Mouse (Mus musculus) cerebellum, postnatal 25 days (tissue): ENCODE data around the gene Ppp2r2c.
A peak's percentile ranks its signal among the peaks of the same experiment; 100 is the strongest.

Experiments
- DNase-seq, 2 experiments: peaks; one replicate each; pipeline ENCODE4 v3.0.0; 2021; ENCODE audit warnings: mixed read lengths in 2 of 2

Ppp2r2c gene

GRCm38 (mm10) chr5:36868266-36869090 lies at the start of gene Ppp2r2c:
TSS of gene Ppp2r2c (plus strand) at chr5:36868513.
- peak; percentile 83 to 92 for DNase-seq

GRCm38 (mm10) chr5:36819742-36820141 lies 48.6 kb upstream of the Ppp2r2c start:
- DNase-seq = no peak

- peak; percentile 69 to 82 for DNase-seq
Observed at GRCm38 (mm10) chr5:36820142-36820541, 48.2 kb upstream of the Ppp2r2c start.

GRCm38 (mm10) chr5:36822907-36823306 lies 45.4 kb upstream of the Ppp2r2c start:
- DNase-seq = no peak

- no peak for DNase-seq
Observed at GRCm38 (mm10) chr5:36829098-36829497, 39.2 kb upstream of the Ppp2r2c start.

- peak; percentile 91 to 96 for DNase-seq
Observed at GRCm38 (mm10) chr5:36829913-36830879, 38.1 kb upstream of the Ppp2r2c start, which contains the start of gene Man2b2. TSS of gene Man2b2 (minus strand) at chr5:36830653.

- DNase-seq = peak; percentile 44 to 64
Observed at GRCm38 (mm10) chr5:36831272-36831671, 37.0 kb upstream of the Ppp2r2c start.

- peak; percentile 92 to 94 for DNase-seq
Observed at GRCm38 (mm10) chr5:36835933-36836332, 32.4 kb upstream of the Ppp2r2c start.

GRCm38 (mm10) chr5:36839032-36839431 lies 29.3 kb upstream of the Ppp2r2c start:
- DNase-seq = peak; percentile 81 to 89

- DNase-seq = no peak
Observed at GRCm38 (mm10) chr5:36839602-36840001, 28.7 kb upstream of the Ppp2r2c start.

GRCm38 (mm10) chr5:36840092-36840491 lies 28.2 kb upstream of the Ppp2r2c start:
- DNase-seq = no peak

GRCm38 (mm10) chr5:36841701-36842100 lies 26.6 kb upstream of the Ppp2r2c start:
- no peak for DNase-seq

GRCm38 (mm10) chr5:36844490-36844889 lies 23.8 kb upstream of the Ppp2r2c start:
- no peak for DNase-seq

- no peak for DNase-seq
Observed at GRCm38 (mm10) chr5:36851572-36851971, 16.7 kb upstream of the Ppp2r2c start.

GRCm38 (mm10) chr5:36855180-36855579 lies 13.1 kb upstream of the Ppp2r2c start:
- no peak for DNase-seq

- DNase-seq = no peak
Observed at GRCm38 (mm10) chr5:36856529-36856928, 11.8 kb upstream of the Ppp2r2c start.

GRCm38 (mm10) chr5:36857546-36857945 lies 10.8 kb upstream of the Ppp2r2c start:
- no peak for DNase-seq

GRCm38 (mm10) chr5:36861084-36861483 lies 7.2 kb upstream of the Ppp2r2c start:
- peak in 1 of 2 experiments; percentile 48 for DNase-seq

- DNase-seq = peak; percentile 35 to 53
Observed at GRCm38 (mm10) chr5:36866701-36867250, 1.5 kb upstream of the Ppp2r2c start.

GRCm38 (mm10) chr5:36867561-36867960 lies 752 bp upstream of the Ppp2r2c start:
- DNase-seq = peak; percentile 54 to 68

- DNase-seq = peak; percentile 77
Observed at GRCm38 (mm10) chr5:36869186-36869577, 869 bp downstream of the Ppp2r2c start.

- DNase-seq = peak; percentile 88 to 89
Observed at GRCm38 (mm10) chr5:36869578-36870236, 1.4 kb downstream of the Ppp2r2c start.
